In genomic region chr6:148001071-148001470, GRCm38 (mm10) we compare ENCODE assay signal across 9 mouse cellular contexts. TPM values are rescaled to one million over a fixed set of nuclear protein-coding genes. Genes with fewer than 3 reads are reported as not detected.
A peak's percentile ranks its signal among the peaks of the same experiment; 100 is the strongest.
DNase-seq lines count a peak whose midpoint lies in the region; ATAC-seq and TF ChIP-seq lines count a peak whose summit lies in the region.
"Had no signal": no experiment of that assay in that cellular context is flagged by ENCODE, and none has a peak within 500 bp of the region (broad histone marks: within the 10 kb centered on the region; RNA-seq: fewer than 3 reads in every experiment).

No protein-coding gene starts in this region.

- H3K27me3 ChIP-seq in heart, embryonic 12.5 days (replicated peaks), result no peaks in the 10 kb centered on the region
- H3K27me3 ChIP-seq in liver, embryonic 14.5 days (ENCODE audit: control insufficient read depth, insufficient read depth, low read length), result no peaks in the 10 kb centered on the region

- no peak for ATAC-seq in heart, embryonic 12.5 days (ENCODE audit: insufficient number of reproducible peaks, low FRiP score)
- ATAC-seq in liver, embryonic 14.5 days (ENCODE audit: insufficient read depth), result no peak

- H3K9ac ChIP-seq in heart, embryonic 12.5 days, result no peak overlapping the region
- no peak overlapping the region for H3K9ac ChIP-seq in liver, embryonic 14.5 days (replicated peaks)

- no peaks in the 10 kb centered on the region for H3K9me3 ChIP-seq in heart, embryonic 12.5 days (replicated peaks)
- no peaks in the 10 kb centered on the region for H3K9me3 ChIP-seq in liver, embryonic 14.5 days (ENCODE audit: control insufficient read depth, low read length)

- no peak overlapping the region for H3K4me3 ChIP-seq in heart, embryonic 12.5 days
- no peak overlapping the region for H3K4me3 ChIP-seq in liver, embryonic 14.5 days (ENCODE audit: insufficient read depth in 1 of 2, low read depth in 2 of 2, low read length in 2 of 2)

- peak; percentile 42 for TF ChIP-seq CTCF in liver, embryonic 14.5 days (IDR thresholded peaks at IDR 0.05; ENCODE audit: low read depth)

- no peaks in the 10 kb centered on the region for H3K4me1 ChIP-seq in heart, embryonic 12.5 days (replicated peaks)
- H3K4me1 ChIP-seq in liver, embryonic 14.5 days (replicated peaks; ENCODE audit: control insufficient read depth in 2 of 2, insufficient read depth in 2 of 2, low read length in 1 of 2), result no peaks in the 10 kb centered on the region

- peak; percentile 2 to 21 for DNase-seq in heart, postnatal 10 days
- DNase-seq in A20 (ENCODE audit: low read depth, low spot score), result peak; percentile 39
- peak; percentile 49 for DNase-seq in brain, adult 2 months (ENCODE audit: low read depth, low spot score)
- DNase-seq in liver, embryonic 14.5 days (ENCODE audit: low read depth in 3 of 3, low spot score in 3 of 3), result no peak
- DNase-seq in right cerebral cortex, adult 2 months (ENCODE audit: low spot score in 2 of 2), result no peak
- no peak for DNase-seq in B cell, adult 2 months
- no peak for DNase-seq in layer of hippocampus, adult 8-10 months (ENCODE audit: low spot score in 2 of 2)
- DNase-seq: heart, postnatal 36 days had no signal

- no peak overlapping the region for H3K4me2 ChIP-seq in heart, embryonic 12.5 days
- H3K4me2 ChIP-seq in liver, embryonic 14.5 days (ENCODE audit: low read depth), result no peak overlapping the region

- H3K36me3 ChIP-seq in heart, embryonic 12.5 days, result no peaks in the 10 kb centered on the region
- no peaks in the 10 kb centered on the region for H3K36me3 ChIP-seq in liver, embryonic 14.5 days (replicated peaks; ENCODE audit: control insufficient read depth, insufficient read depth, low read depth)

- TF ChIP-seq EP300 in liver, embryonic 14.5 days (IDR thresholded peaks at IDR 0.05; ENCODE audit: low read depth), result no peak

- 25% methylated on average over 3 of the region's 3 CpGs for WGBS in heart, embryonic 12.5 days
- 25% methylated on average over 3 of the region's 3 CpGs for WGBS in liver, embryonic 14.5 days (ENCODE audit: insufficient replicate concordance)

- H3K27ac ChIP-seq in heart, embryonic 12.5 days (ENCODE audit: poor library complexity, severe bottlenecking), result no peak overlapping the region
- H3K27ac ChIP-seq in liver, embryonic 14.5 days, result no peak overlapping the region

- intact Hi-C loops in heart, postnatal 10 days (cut with DNase I), result loop anchor here (2.0 kb wide), 1 partner anchor 136 kb away; no protein-coding TSS in a partner anchor

RNA-seq across cellular contexts. Expression of gene Far2, which starts 46.0 kb away (rescaled TPM):
- total RNA-seq in heart, postnatal 10 days (2021), result not detected
- 1.2 and 1.5 TPM in 2 replicates for polyA plus RNA-seq in heart, embryonic 12.5 days (2016; fragmentation: Nextera tagmentation; extraction: Ambion mirVana)
- polyA plus RNA-seq in liver, embryonic 14.5 days (2012; rRNA removed), result 0.27 and 0.37 TPM in 2 replicates
- polyA plus RNA-seq in liver, embryonic 14.5 days (2014; fragmentation: Nextera tagmentation; extraction: Ambion mirVana), result 1.0 TPM in 2 replicates
- 10 to 100 TPM; 14.8 to 16.8 (median 16.5) TPM for total RNA-seq in layer of hippocampus, adult 8-10 months (2022)
- total RNA-seq: heart, postnatal 36 days had no signal

Comparison
In these comparisons a context has a peak if more than half of its experiments do, and no peak if none do; other contexts are left out.
1. DNase-seq: peak in heart, postnatal 10 days (2 of 2), A20 (single experiment) and brain, adult 2 months (single experiment); none in liver, embryonic 14.5 days (0 of 3), right cerebral cortex, adult 2 months (0 of 2), B cell, adult 2 months (0 of 2) and layer of hippocampus, adult 8-10 months (0 of 2).
2. RNA of gene Far2, which starts 46.0 kb away (total RNA-seq): 14.8 to 16.8 TPM in layer of hippocampus, adult 8-10 months; not detected in heart, postnatal 10 days; every median in the first group is over 10 times any median in the second.